Mouse (Mus musculus): ENCODE measurements around the gene Grik4.

The Grik4 gene

GRCm38 (mm10) chr9:42897361-42898051 is 46.8 kb downstream of the Grik4 start:
- DNase-seq, result peak; percentile 30

DNA sequence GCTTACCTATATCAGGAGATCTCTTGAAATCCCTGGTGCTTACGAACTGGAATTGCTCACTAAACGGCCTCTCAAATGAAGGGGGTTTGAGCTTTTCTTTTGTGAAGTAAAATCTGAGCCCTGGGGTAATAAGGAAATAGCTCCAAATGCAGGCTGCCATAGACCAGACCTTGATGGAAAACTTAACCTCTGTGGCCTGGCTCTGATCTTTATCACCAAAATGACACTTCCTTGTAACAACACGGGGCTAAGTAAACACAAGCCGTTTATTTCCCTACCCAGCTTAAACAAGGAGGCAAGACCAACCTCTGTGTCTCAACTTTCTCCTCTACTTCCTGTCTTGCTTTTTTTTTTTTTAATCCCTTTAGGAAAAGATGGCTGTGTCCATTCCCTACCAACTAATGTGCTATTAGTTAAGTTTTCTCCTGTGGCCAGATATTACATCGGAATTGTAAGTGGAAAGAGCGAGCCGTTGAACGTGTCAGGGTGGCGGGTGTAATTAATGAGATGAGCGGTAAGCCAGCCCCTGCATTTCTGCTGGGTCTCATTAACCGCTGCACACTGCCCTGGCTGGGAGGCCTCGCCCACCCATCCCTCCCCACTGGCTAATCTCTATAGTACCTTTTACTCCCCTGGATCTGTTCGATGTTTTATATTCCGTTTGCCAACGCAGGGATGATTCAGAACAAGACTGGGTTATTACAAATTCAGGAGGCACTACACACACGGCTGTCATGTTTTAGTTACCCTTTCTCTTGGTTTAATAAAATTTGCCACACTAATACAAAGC is 47.7 kb downstream of the Grik4 start:
- no peak for DNase-seq

DNA sequence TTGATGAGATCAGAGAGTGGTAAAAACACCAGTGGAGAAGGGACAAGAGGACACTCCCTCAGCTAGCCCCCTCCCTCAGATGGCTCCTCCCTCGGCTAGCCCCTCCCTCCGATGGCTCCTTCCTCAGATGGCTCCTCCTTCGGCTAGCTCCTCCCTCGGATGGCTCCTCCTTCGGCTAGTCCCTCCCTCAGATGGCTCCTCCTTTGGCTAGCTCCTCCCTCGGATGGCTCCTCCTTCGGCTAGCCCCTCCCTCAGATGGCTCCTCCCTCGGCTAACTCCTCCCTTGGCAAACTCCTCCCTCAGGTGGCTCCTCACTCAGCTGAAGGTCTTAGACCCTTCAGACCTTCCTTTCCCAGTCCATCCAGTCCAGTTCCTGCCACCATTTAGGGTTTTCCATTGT is 51.5 kb downstream of the Grik4 start:
- DNase-seq, result no peak

- DNase-seq, result no peak
Measured at GRCm38 (mm10) chr9:42887930-42888329, 56.4 kb downstream of the Grik4 start.

- no peak for DNase-seq
Measured at GRCm38 (mm10) chr9:42886112-42886766, 58.1 kb downstream of the Grik4 start.

DNA sequence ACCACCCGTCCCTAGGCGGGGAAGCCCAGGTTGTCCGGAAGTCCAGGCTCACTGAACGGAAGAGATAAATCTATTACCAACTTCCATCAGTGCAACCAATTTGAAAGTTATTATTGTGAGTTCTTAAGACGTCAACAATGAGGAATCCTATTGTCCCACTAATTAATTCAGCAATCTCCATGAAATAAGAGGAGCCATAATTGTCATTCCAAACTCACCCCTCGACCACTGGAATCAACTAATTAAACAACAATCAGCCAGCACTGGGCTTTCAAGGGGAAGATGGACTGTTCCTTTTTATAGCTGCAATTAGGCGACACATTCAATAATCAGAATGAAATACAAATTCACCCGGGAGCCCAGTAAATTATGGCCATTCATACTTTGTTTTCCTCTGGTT is 58.7 kb downstream of the Grik4 start:
- DNase-seq, result no peak

GRCm38 (mm10) chr9:42885123-42885522 is 59.2 kb downstream of the Grik4 start:
- DNase-seq, result no peak

GRCm38 (mm10) chr9:42883006-42883759 is 61.1 kb downstream of the Grik4 start:
- DNase-seq, result no peak

GRCm38 (mm10) chr9:42882313-42882712 is 62.0 kb downstream of the Grik4 start:
- no peak for DNase-seq

- DNase-seq, result no peak
Measured at GRCm38 (mm10) chr9:42881040-42881439, 63.3 kb downstream of the Grik4 start.

GRCm38 (mm10) chr9:42878401-42878800 is 65.9 kb downstream of the Grik4 start:
- DNase-seq, result no peak

DNA sequence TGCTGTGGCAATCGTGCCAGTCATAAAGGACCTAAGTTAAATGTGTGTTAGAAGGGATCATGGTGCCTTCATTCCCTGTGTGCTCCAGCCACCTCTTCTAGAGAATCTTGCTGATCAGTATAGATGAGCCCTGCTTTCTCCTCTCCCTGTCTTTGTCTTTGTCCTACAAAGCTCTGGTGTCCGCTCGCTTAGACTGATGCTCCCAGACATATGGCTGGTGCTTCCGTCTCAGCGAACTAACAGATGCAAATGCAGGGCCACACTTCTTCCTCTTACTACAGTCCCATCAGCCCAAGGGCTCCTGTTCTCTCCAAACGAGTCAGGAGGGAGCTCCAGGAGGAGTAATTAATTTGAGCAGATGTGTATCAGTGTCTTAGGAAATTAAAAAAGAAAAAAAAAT is 71.4 kb downstream of the Grik4 start:
- DNase-seq, result no peak

DNA sequence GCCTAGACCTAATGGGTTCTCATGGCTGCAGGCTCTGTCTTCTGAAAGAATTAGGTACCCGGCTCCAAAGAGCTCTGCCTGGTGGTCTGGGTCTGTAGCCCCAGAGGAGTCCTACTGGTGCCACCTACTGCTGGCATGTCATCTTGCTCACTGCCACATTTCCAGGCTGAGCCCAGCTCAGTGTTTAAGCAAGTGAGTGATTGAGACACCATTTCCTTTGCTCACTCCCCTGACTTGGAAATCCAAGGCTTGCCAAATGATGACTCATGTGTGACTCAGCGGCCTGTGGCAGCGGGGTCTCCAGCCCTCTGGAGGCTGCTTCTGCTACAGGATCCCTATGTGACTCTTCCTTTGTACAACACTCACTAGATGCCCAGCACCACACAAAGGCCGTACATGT is 72.6 kb downstream of the Grik4 start:
- DNase-seq, result no peak

GRCm38 (mm10) chr9:42870257-42870656 is 74.0 kb downstream of the Grik4 start:
- DNase-seq, result no peak

GRCm38 (mm10) chr9:42868508-42868907 is 75.8 kb downstream of the Grik4 start:
- no peak for DNase-seq

- DNase-seq, result no peak
Measured at GRCm38 (mm10) chr9:42866650-42867049, 77.6 kb downstream of the Grik4 start.

GRCm38 (mm10) chr9:42865036-42865829 is 79.1 kb downstream of the Grik4 start:
- peak; percentile 14 for DNase-seq

GRCm38 (mm10) chr9:42863360-42863759 is 80.9 kb downstream of the Grik4 start:
- DNase-seq, result no peak

DNA sequence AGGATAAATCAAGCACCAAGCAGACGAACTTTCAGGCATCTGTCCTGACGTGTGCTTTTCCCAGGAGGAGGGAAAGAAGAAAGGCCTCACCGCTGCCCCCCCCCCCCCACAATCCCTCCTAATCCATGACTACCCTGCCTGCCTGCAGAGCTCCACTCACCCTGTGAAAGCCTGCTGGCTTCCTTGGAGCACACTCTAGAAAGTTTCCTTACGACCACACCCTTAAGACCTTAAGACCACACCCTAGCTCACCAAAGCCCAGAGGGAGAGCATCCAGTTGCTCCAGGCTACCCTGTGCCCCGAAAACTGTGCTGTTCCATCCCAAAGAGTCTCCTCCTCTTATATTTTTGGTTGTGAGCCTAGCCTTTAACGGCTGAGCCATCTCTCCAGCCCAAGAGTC is 82.6 kb downstream of the Grik4 start:
- DNase-seq, result no peak

DNA sequence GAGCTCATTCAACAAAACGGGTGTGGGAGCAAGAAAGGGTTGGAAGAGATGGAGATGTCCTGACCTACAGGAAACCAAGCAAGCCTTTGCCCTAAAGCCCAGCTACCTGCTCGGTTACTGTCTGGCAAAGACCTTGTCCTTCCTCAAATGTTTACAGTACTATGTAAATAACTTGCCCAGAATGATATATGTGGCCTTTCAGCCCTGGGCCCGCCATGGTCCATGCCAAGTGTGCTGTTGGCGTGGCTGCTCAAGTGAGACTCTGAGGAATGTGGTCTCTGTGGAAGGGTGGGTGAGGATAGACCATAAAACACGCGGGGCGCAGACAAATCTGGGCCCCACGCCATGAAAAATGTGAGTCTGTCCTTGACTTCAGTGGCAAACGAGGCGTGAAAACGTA is 83.1 kb downstream of the Grik4 start:
- no peak for DNase-seq

DNA sequence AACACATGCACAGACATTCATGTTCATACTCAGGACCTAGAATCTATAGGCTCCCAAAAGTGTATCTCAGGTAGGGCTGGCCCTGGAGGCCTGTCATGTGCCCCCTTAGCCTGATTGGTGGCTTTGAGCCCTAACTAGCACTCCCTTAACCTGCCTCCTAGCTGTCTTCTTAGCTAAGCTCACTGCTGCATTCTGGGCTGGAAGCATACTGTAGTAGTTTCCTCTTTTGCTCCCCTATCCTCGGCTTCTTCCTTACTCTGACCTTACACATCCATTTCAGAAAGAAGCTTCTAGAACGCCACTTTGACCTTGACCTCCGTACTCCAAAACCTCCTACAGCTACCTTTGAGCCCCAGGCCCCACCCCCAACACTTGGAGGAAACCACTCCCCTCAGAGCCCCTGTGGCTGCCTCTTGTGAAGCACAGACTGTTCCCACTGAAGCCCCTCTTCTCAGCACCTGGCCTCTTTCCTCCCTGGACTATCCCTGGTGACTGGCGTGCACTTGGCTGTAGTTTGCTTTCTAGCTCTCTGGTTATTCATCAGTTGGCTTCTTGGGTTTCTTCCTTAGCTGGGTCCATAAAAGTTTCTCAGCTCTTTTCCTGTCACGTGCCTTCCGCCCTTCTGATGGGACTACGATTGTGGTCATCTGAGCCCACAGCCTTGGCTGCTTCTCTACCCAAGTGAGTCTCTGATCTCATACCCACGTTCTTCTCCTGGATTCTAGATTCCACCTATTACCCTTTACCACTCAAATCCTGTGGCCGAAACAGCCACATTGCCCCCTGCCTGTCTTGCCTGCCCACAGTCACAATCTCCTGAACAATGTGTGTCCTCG is 84.1 kb downstream of the Grik4 start:
- peak; percentile 34 for DNase-seq

All from thymus, postnatal 4 days (tissue).